Mouse (Mus musculus) CD8-positive naive resting alpha-beta T cell, adult 57 days (primary cell): ENCODE results near the gene Slfn9. TPM values are rescaled to one million over a fixed set of nuclear protein-coding genes. Genes with fewer than 3 reads are reported as not detected.

Source experiments
- total RNA-seq: library from RNA; stranded (reverse); gene quantifications from one replicate; pipeline ENCODE4 v1.2.4, GENCODE M21; 2023

Slfn9 gene
- 18.4 TPM for total RNA-seq

GRCm38 (mm10) chr11:82991469-82992166, at the start of gene Slfn9:
TSS of gene Slfn9 (minus strand) at chr11:82991830.

GRCm38 (mm10) chr11:83020621-83021020, 29.0 kb upstream of the Slfn9 start, which contains the start of gene Slfn8:
TSS of gene Slfn8 (minus strand) at chr11:83020810.

GRCm38 (mm10) chr11:82950736-82951481, 40.7 kb downstream of the Slfn9 start, which contains the start of gene Slfn5:
TSS of gene Slfn5 (plus strand) at chr11:82951349.

Other genes with a start within 250 kb of the Slfn9 start
- gene Cct6b, start 227.5 kb downstream of the Slfn9 start, total RNA-seq, result 0.77 TPM
- 34.8 TPM for gene Zfp830, start 227.5 kb downstream of the Slfn9 start, total RNA-seq
- 42.7 TPM for gene Lig3, start 210.7 kb downstream of the Slfn9 start, total RNA-seq
- 18.6 TPM for gene Rffl, start 120.6 kb downstream of the Slfn9 start, total RNA-seq
- 18.7 TPM for gene Rad51d, start 101.2 kb downstream of the Slfn9 start, total RNA-seq
- gene Fndc8, start 99.7 kb downstream of the Slfn9 start, total RNA-seq, result not detected
- gene Nle1, start 83.4 kb downstream of the Slfn9 start, total RNA-seq, result 103 TPM
- gene Unc45b, start 81.3 kb downstream of the Slfn9 start, total RNA-seq, result not detected
- 40.9 TPM for gene Slfn5, start 40.5 kb downstream of the Slfn9 start, total RNA-seq
- 48.4 TPM for gene Slfn8, start 29.0 kb upstream of the Slfn9 start, total RNA-seq
- 134 TPM for gene Slfn2, start 73.3 kb upstream of the Slfn9 start, total RNA-seq
- gene Slfn1, start 125.0 kb upstream of the Slfn9 start, total RNA-seq, result 97.2 TPM
- gene Slfn4, start 183.4 kb upstream of the Slfn9 start, total RNA-seq, result 1.4 TPM
- 4.6 TPM for gene Slfn3, start 199.5 kb upstream of the Slfn9 start, total RNA-seq